Mouse (Mus musculus) embryonic facial prominence, embryonic 14.5 days (tissue): ENCODE data around the gene Gart. TPM values are rescaled to one million over a fixed set of nuclear protein-coding genes. Genes with fewer than 3 reads are reported as not detected.

ENCODE experiments used
- ATAC-seq: fragments of 200-750 bp; cut with Nextera tagmentation; 2 replicates; pipeline ENCODE4 v1.8.0; 2017; ENCODE audit warnings: low read depth, moderate number of reproducible peaks, moderate TSS enrichment
- DNase-seq: peaks from one replicate; pipeline ENCODE4 v3.0.0-alpha.2; 2015; ENCODE audit warnings: low spot score
- H3K27ac ChIP-seq: fragments of 300-500 bp; sonication (generic); replicated peaks from 2 replicates; pipeline ENCODE4 v1.5.1; 2014; ENCODE audit warnings: low read depth, mild to moderate bottlenecking, low read length, moderate library complexity
- H3K27me3 ChIP-seq: fragments of 300-500 bp; sonication (generic); replicated peaks from 2 replicates; pipeline ENCODE4 v1.6.1; 2014; ENCODE audit warnings: low read length; ENCODE audit not compliant: control insufficient read depth, insufficient read depth
- H3K36me3 ChIP-seq: fragments of 300-500 bp; sonication (generic); 2 replicates; pipeline ENCODE4 v1.6.1; 2014; ENCODE audit warnings: low read length, mixed read lengths; ENCODE audit not compliant: control insufficient read depth, insufficient read depth
- H3K4me1 ChIP-seq: fragments of 300-500 bp; sonication (generic); 2 replicates; pipeline ENCODE4 v1.6.1; 2014; ENCODE audit warnings: antibody characterized with exemption, low read length; ENCODE audit not compliant: control insufficient read depth, insufficient read depth
- H3K4me2 ChIP-seq: fragments of 300-500 bp; sonication (generic); 2 replicates; pipeline ENCODE4 v1.6.1; 2014; ENCODE audit warnings: low read depth, mild to moderate bottlenecking, low read length, moderate library complexity, mixed read lengths
- H3K4me3 ChIP-seq: fragments of 300-500 bp; sonication (generic); 2 replicates; pipeline ENCODE4 v1.5.1; 2014; ENCODE audit warnings: low read depth, mild to moderate bottlenecking, low read length
- H3K9ac ChIP-seq: fragments of 300-500 bp; sonication (generic); 2 replicates; pipeline ENCODE4 v1.6.1; 2014; ENCODE audit warnings: low read depth, mild to moderate bottlenecking, low read length, moderate library complexity, mixed read lengths
- H3K9me3 ChIP-seq: fragments of 300-500 bp; sonication (generic); 2 replicates; pipeline ENCODE4 v1.6.1; 2016; ENCODE audit warnings: low read length; ENCODE audit not compliant: control insufficient read depth
- WGBS: fragments of 180-500 bp; shearing (Covaris S2); extraction: QIAGEN DNeasy Blood & Tissue Kit; methylation state at CpG from one replicate; pipeline ENCODE4 v1.1.7; 2014; 5-methylcytosine and 5-hydroxymethylcytosine counted together
- polyA plus RNA-seq: library from polyadenylated mRNA; unstranded; fragments of >200 nt; fragmentation: Nextera tagmentation; extraction: Ambion mirVana; gene quantifications from 2 replicates; pipeline ENCODE4 v1.2.1, GENCODE M21; 2014

The Gart gene
- polyA plus RNA-seq, 1 experiment from 2014 or later, result 84.5 TPM

GRCm38 (mm10) chr16:91657285-91657684 lies 10.5 kb upstream of the Gart start:
- Histone ChIP-seq H3K4me1 (no peaks in the 10 kb centered on the region), H3K27ac (no peak overlapping the region), H3K4me2 (no peak overlapping the region), H3K36me3 (peaks cover 92% of the 10 kb centered on the region), H3K27me3 (no peaks in the 10 kb centered on the region), H3K4me3 (no peak overlapping the region), H3K9me3 (peaks cover 11% of the 10 kb centered on the region; the same call in 1 of the 2 replicates), H3K9ac (no peak overlapping the region)
- DNase-seq (no peak), ATAC-seq (peak; percentile 27; the same call in 1 of the 2 replicates)
- 98% methylated on average over 17 of the region's 17 CpGs for WGBS

GRCm38 (mm10) chr16:91655285-91655684 lies 8.5 kb upstream of the Gart start:
- 93% methylated on average over 9 of the region's 9 CpGs for WGBS
- peaks cover 9% of the 10 kb centered on the region; the same call in 1 of the 2 replicates for H3K9me3 ChIP-seq
- DNase-seq, result no peak

GRCm38 (mm10) chr16:91652191-91652590 lies 5.4 kb upstream of the Gart start:
- Histone ChIP-seq H3K4me3 (no peak overlapping the region), H3K36me3 (peaks cover 58% of the 10 kb centered on the region), H3K4me2 (no peak overlapping the region), H3K9me3 (no peaks in the 10 kb centered on the region), H3K27ac (no peak overlapping the region), H3K4me1 (peaks cover 4% of the 10 kb centered on the region), H3K27me3 (no peaks in the 10 kb centered on the region), H3K9ac (no peak overlapping the region)
- WGBS, result 95% methylated on average over 3 of the region's 3 CpGs
- DNase-seq (no peak), ATAC-seq (no peak)

More at GRCm38 (mm10) chr16:91655285-91655684, 8.5 kb upstream of the Gart start:
- no peaks in the 10 kb centered on the region; the same call in 1 of the 2 replicates for H3K4me1 ChIP-seq
- H3K4me2 ChIP-seq, result no peak overlapping the region
- H3K27ac ChIP-seq, result no peak overlapping the region
- no peak overlapping the region for H3K4me3 ChIP-seq
- H3K27me3 ChIP-seq, result no peaks in the 10 kb centered on the region
- no peak for ATAC-seq
- H3K9ac ChIP-seq, result no peak overlapping the region
- H3K36me3 ChIP-seq, result peaks cover 89% of the 10 kb centered on the region

GRCm38 (mm10) chr16:91649781-91650180 lies 3.0 kb upstream of the Gart start:
- Histone ChIP-seq H3K4me3 (no peak overlapping the region), H3K27ac (no peak overlapping the region)
- no peak for DNase-seq

GRCm38 (mm10) chr16:91649246-91649645 lies 2.5 kb upstream of the Gart start:
- DNase-seq, result no peak
- H3K9ac ChIP-seq, result peak overlapping the region; percentile 25; the same call in 1 of the 2 replicates

More at GRCm38 (mm10) chr16:91649781-91650180, 3.0 kb upstream of the Gart start:
- ATAC-seq, result no peak
- Histone ChIP-seq H3K27me3 (no peaks in the 10 kb centered on the region), H3K9me3 (no peaks in the 10 kb centered on the region), H3K4me2 (peak overlapping the region; percentile 23; the same call in 1 of the 2 replicates), H3K36me3 (peaks cover 34% of the 10 kb centered on the region), H3K9ac (no peak overlapping the region), H3K4me1 (peaks cover 4% of the 10 kb centered on the region)

GRCm38 (mm10) chr16:91648220-91648550 lies 1.4 kb upstream of the Gart start:
- peak; percentile 73 for DNase-seq
- under 1% methylated on average over 25 of the region's 25 CpGs for WGBS
- H3K27ac ChIP-seq, result peak overlapping the region; percentile 97
- H3K9me3 ChIP-seq, result no peaks in the 10 kb centered on the region
- H3K36me3 ChIP-seq, result peaks cover 22% of the 10 kb centered on the region
- peak overlapping the region; percentile 89 for H3K9ac ChIP-seq
- peak; percentile 69 for ATAC-seq
- peak overlapping the region; percentile 77 for H3K4me3 ChIP-seq
- peak overlapping the region; percentile 70 for H3K4me2 ChIP-seq
- peaks cover 4% of the 10 kb centered on the region for H3K4me1 ChIP-seq
- H3K27me3 ChIP-seq, result no peaks in the 10 kb centered on the region

More at GRCm38 (mm10) chr16:91649246-91649645, 2.5 kb upstream of the Gart start:
- ATAC-seq, result no peak
- no peaks in the 10 kb centered on the region for H3K27me3 ChIP-seq
- no peaks in the 10 kb centered on the region for H3K9me3 ChIP-seq
- no peak overlapping the region for H3K27ac ChIP-seq
- peaks cover 29% of the 10 kb centered on the region for H3K36me3 ChIP-seq
- H3K4me3 ChIP-seq, result peak overlapping the region; percentile 77
- peaks cover 4% of the 10 kb centered on the region for H3K4me1 ChIP-seq
- 60% methylated on average over 3 of the region's 3 CpGs for WGBS
- H3K4me2 ChIP-seq, result peak overlapping the region; percentile 70

GRCm38 (mm10) chr16:91647461-91648219 lies 888 bp upstream of the Gart start, which contains the start of gene Son:
Gene Son (plus strand): TSS chr16:91647506.
- ATAC-seq (peak; percentile 96), DNase-seq (peak; percentile 99)
- peaks cover 25% of the 10 kb centered on the region for H3K36me3 ChIP-seq
- H3K4me2 ChIP-seq, result peak within 1 kb of the TSS; percentile 76
- peak within 1 kb of the TSS; percentile 89 for H3K9ac ChIP-seq
- peak within 1 kb of the TSS; percentile 97 for H3K27ac ChIP-seq
- H3K9me3 ChIP-seq, result no peaks in the 10 kb centered on the region
- H3K27me3 ChIP-seq, result no peaks in the 10 kb centered on the region
- H3K4me1 ChIP-seq, result peaks cover 4% of the 10 kb centered on the region
- under 1% methylated on average over 62 of the region's 70 CpGs for WGBS
- peak within 1 kb of the TSS; percentile 77 for H3K4me3 ChIP-seq

- peak; percentile 20 for DNase-seq
- no peaks in the 10 kb centered on the region for H3K27me3 ChIP-seq
- H3K4me3 ChIP-seq, result peak overlapping the region; percentile 77
- peaks cover 26% of the 10 kb centered on the region for H3K36me3 ChIP-seq
- WGBS, result under 1% methylated on average over 11 of the region's 11 CpGs
- H3K4me2 ChIP-seq, result peak overlapping the region; percentile 76
- no peak for ATAC-seq
- peak overlapping the region; percentile 97 for H3K27ac ChIP-seq
- H3K9me3 ChIP-seq, result no peaks in the 10 kb centered on the region
- peaks cover 4% of the 10 kb centered on the region for H3K4me1 ChIP-seq
- peak overlapping the region; percentile 89 for H3K9ac ChIP-seq
These were observed 653 bp downstream of the Gart start for GRCm38 (mm10) chr16:91645995-91646602.
